Mouse (Mus musculus) small intestine, adult 2 months (tissue): ENCODE measurements around the gene Shc4. TPM values are rescaled to one million over a fixed set of nuclear protein-coding genes. Genes with fewer than 3 reads are reported as not detected.

Experiments
- H3K27ac ChIP-seq: fragments of 200-500 bp; 2 replicates; pipeline ENCODE4 v1.5.1; 2012; ENCODE audit warnings: low read depth, low read length, control low read depth, inconsistent platforms; ENCODE audit not compliant: insufficient read depth
- H3K27me3 ChIP-seq: fragments of 200-500 bp; 2 replicates; pipeline ENCODE4 v1.6.1; 2012; ENCODE audit warnings: mild to moderate bottlenecking, moderate library complexity, low read length, inconsistent platforms; ENCODE audit not compliant: control insufficient read depth, insufficient read depth
- H3K36me3 ChIP-seq: fragments of 200-500 bp; 2 replicates; pipeline ENCODE4 v1.6.1; 2012; ENCODE audit warnings: mild to moderate bottlenecking, low read length, control low read depth, inconsistent platforms; ENCODE audit not compliant: control insufficient read depth, insufficient read depth
- H3K4me1 ChIP-seq: fragments of 200-500 bp; 2 replicates; pipeline ENCODE4 v1.6.1; 2012; ENCODE audit warnings: low read length, inconsistent platforms, mixed read lengths; ENCODE audit not compliant: control insufficient read depth, insufficient read depth, insufficient read length
- H3K4me3 ChIP-seq: fragments of 200-500 bp; 2 replicates; pipeline ENCODE4 v1.5.1; 2012; ENCODE audit warnings: low read depth, mild to moderate bottlenecking, control low read depth, inconsistent platforms, low read length, moderate library complexity
- CTCF ChIP-seq: fragments of 200-500 bp; IDR thresholded peaks from 2 replicates; pipeline ENCODE4 v1.5.1; 2012; ENCODE audit warnings: low read depth, mild to moderate bottlenecking, control low read depth, inconsistent platforms, low read length, moderate library complexity, mixed read lengths; ENCODE audit not compliant: insufficient replicate concordance, insufficient read length; ENCODE audit errors: extremely low read depth
- POLR2A ChIP-seq: fragments of 200-500 bp; IDR thresholded peaks from 2 replicates; pipeline ENCODE4 v1.6.1; 2012; ENCODE audit warnings: low read depth, mild to moderate bottlenecking, control low read depth, inconsistent platforms, low read length, moderate library complexity
- WGBS: fragments of 180-500 bp; shearing (Covaris S2); methylation state at CpG from one replicate; pipeline ENCODE4 v1.1.7; 2018; 5-methylcytosine and 5-hydroxymethylcytosine counted together
- polyA plus RNA-seq: library from polyadenylated mRNA; depleted of rRNA; stranded (reverse); fragments of >200 nt; gene quantifications from 2 replicates; pipeline ENCODE4 v1.2.3, GENCODE M21; 2012

Shc4 gene
- polyA plus RNA-seq, 1 experiment: 0.13 TPM

DNA sequence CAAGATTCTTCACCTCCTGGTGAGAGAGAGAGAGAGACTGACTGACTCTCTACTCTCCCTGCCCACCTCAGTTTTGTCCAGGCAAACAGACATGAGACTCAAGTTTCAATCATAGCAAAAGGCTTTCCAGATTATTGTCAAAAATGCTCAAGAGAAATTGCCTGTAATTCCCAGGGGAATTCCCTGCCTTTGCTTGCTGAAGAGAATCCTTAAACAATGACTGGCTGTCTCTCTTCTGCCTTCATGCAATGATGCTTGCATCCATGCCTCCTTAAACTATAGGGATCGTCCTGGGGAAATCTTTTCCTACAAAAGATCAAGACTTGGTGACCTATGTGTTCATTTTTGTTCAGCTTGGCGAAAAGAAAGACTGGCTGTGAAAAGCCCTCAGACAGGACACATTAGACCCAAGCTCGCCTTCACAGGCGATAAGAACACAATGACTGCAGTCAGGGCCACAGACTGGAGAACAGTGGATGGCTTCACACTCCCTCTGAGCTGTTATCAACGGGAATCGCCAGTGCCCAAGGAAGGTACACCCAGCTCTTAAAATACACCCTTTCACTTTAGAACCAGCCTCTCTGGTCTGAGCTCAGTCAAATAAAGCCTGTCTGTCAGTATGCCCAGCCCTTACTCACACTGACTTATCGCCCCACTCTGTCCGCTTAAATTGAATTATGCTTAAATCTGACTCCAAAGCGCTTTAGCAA is 38.4 kb downstream of the Shc4 start:
- no peaks in the 10 kb centered on the region for H3K27me3 ChIP-seq
- H3K4me1 ChIP-seq: no peaks in the 10 kb centered on the region
- no peak overlapping the region for H3K4me3 ChIP-seq
- H3K27ac ChIP-seq: no peak overlapping the region
- H3K36me3 ChIP-seq: no peaks in the 10 kb centered on the region
- 66% methylated on average over 9 of the region's 9 CpGs for WGBS
- TF ChIP-seq POLR2A (no peak), CTCF (no peak)

GRCm38 (mm10) chr2:125684559-125685440 is 39.1 kb downstream of the Shc4 start:
- H3K27ac ChIP-seq: no peak overlapping the region
- TF ChIP-seq POLR2A (no peak), CTCF (no peak)
- no peaks in the 10 kb centered on the region for H3K27me3 ChIP-seq
- H3K36me3 ChIP-seq: no peaks in the 10 kb centered on the region
- 39% methylated on average over 10 of the region's 10 CpGs for WGBS
- H3K4me1 ChIP-seq: no peaks in the 10 kb centered on the region
- H3K4me3 ChIP-seq: no peak overlapping the region

GRCm38 (mm10) chr2:125683895-125684294 is 40.1 kb downstream of the Shc4 start:
- Histone ChIP-seq H3K27ac (no peak overlapping the region), H3K27me3 (no peaks in the 10 kb centered on the region), H3K36me3 (no peaks in the 10 kb centered on the region), H3K4me3 (no peak overlapping the region), H3K4me1 (no peaks in the 10 kb centered on the region)
- no peak for TF ChIP-seq POLR2A
- no peak for TF ChIP-seq CTCF
- WGBS: 40% methylated on average over 7 of the region's 7 CpGs

DNA sequence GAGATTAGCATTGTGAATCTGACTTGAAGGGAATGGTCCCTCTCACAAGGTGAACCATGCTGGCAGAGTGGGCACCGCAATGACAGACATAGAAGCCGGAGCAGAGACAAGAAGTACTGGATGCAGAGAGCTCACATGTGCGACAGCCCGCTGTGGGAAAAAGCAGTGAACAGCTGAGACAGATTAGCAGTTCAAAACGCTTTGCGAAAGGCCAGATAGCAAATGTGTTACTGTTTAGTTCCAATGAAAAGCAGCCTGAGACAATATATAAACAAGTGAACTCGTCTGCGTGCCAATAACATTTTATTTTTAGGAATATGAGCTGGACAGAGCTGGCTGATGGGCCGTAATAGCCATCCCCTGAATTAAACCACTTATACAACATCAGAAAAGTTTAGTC is 42.1 kb downstream of the Shc4 start:
- no peaks in the 10 kb centered on the region for H3K36me3 ChIP-seq
- WGBS: 73% methylated on average over 9 of the region's 9 CpGs
- TF ChIP-seq CTCF: no peak
- no peak for TF ChIP-seq POLR2A
- no peak overlapping the region for H3K4me3 ChIP-seq
- H3K27ac ChIP-seq: no peak overlapping the region
- no peaks in the 10 kb centered on the region for H3K4me1 ChIP-seq
- H3K27me3 ChIP-seq: no peaks in the 10 kb centered on the region

DNA sequence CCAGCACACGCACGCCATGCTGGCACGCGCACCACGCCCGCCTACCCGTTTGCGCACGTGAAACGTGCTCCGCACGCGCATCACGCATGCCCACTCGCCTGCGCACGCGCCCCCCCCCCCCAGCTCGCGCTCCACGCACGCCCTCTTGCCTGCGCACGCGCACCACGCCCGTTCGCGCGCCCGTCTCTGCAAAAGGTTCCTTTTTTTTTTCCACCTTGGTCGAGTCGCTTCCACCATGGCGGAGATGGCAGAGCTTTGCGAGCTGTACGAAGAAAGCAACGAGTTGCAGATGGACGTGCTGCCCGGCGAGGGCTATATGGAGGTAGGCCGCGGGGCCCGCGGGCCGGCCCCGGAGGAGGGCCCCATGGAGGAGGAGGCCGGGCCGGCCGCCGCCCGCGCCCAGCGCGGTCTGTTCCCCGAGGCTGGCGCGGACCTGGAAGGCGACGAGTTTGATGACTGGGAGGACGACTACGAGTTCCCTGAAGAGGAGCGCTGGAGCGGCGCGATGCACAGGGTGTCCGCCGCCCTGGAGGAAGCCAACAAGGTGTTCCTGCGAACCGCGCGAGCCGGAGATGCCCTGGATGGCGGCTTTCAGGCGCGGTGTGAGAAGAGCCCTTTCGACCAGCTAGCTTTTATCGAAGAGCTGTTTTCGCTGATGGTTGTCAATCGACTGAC is 50.9 kb downstream of the Shc4 start, which contains the start of gene Eid1:
Gene Eid1 (plus strand): TSS at position 139 of the 675 bp plus-strand sequence.
- TF ChIP-seq POLR2A: no peak
- no peak for TF ChIP-seq CTCF
- WGBS: under 1% methylated on average over 62 of the region's 79 CpGs
- H3K4me3 ChIP-seq: peak within 1 kb of the TSS; percentile 77
- peaks cover 3% of the 10 kb centered on the region for H3K4me1 ChIP-seq
- no peaks in the 10 kb centered on the region for H3K36me3 ChIP-seq
- H3K27me3 ChIP-seq: no peaks in the 10 kb centered on the region
- H3K27ac ChIP-seq: no peak within 1 kb of the TSS

- Histone ChIP-seq H3K36me3 (no peaks in the 10 kb centered on the region), H3K27ac (no peak overlapping the region), H3K4me3 (peak overlapping the region; percentile 77), H3K4me1 (peaks cover 3% of the 10 kb centered on the region), H3K27me3 (no peaks in the 10 kb centered on the region)
- TF ChIP-seq POLR2A (no peak), CTCF (no peak)
- WGBS: 27% methylated on average over 10 of the region's 20 CpGs
Measured at GRCm38 (mm10) chr2:125672568-125672956, 51.4 kb downstream of the Shc4 start.
